Mouse (Mus musculus): ENCODE data around the gene Gm45717. TPM values are rescaled to one million over a fixed set of nuclear protein-coding genes. Genes with fewer than 3 reads are reported as not detected.

Gene Gm45717
- polyA plus RNA-seq, 1 experiment, result not detected

DNA sequence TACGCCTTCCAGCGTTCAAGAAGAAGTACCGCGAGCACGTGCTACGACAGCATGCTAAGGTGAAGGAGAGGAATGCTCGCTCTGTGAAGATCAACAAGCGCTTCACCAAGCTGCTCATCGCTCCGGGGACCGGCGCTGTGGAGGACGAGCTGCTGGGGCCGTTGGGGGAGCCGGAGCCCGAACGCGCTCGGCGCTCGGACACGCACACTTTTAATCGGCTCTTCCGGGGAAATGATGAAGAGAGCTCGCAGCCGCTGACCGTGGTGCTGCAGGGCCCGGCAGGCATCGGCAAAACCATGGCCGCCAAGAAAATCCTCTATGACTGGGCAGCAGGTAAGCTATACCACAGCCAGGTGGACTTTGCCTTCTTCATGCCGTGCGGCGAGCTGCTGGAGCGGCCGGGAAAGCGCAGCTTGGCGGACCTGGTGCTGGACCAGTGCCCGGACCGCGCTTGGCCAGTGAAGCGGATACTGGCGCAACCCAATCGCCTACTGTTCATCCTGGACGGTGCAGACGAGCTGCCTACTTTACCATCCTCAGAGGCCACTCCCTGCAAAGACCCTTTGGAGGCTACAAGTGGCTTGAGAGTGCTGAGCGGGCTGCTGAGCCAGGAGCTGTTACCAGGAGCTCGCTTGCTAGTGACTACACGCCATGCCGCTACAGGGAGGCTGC is 33.2 kb downstream of the Gm45717 start:
- H3K27me3 ChIP-seq (ENCODE audit: control insufficient read depth, insufficient read depth, insufficient read length), result peaks cover 63% of the 10 kb centered on the region
- H3K79me2 ChIP-seq (ENCODE audit: control insufficient read depth, insufficient read depth), result no peaks in the 10 kb centered on the region
- no peak overlapping the region for H3K4me3 ChIP-seq (ENCODE audit: insufficient read depth, poor library complexity, severe bottlenecking)
- no peak for TF ChIP-seq CEBPB (IDR thresholded peaks at IDR 0.05; ENCODE audit: low read depth)
- TF ChIP-seq MAX (IDR thresholded peaks at IDR 0.05), result no peak
- no peak for TF ChIP-seq CTCF (IDR thresholded peaks at IDR 0.05; ENCODE audit: control insufficient read depth, insufficient read depth, insufficient read length)
- TF ChIP-seq MYOG (IDR thresholded peaks at IDR 0.05; ENCODE audit: control insufficient read depth, extremely low read depth, insufficient read length), result no peak
- no peak for TF ChIP-seq FOSL1 (IDR thresholded peaks at IDR 0.05; ENCODE audit: insufficient read depth, low read length, poor library complexity, severe bottlenecking)
- TF ChIP-seq USF1 (IDR thresholded peaks at IDR 0.05; ENCODE audit: low read depth), result no peak
- TF ChIP-seq MYOD1 (IDR thresholded peaks at IDR 0.05; ENCODE audit: control insufficient read depth, insufficient read length, low read depth), result no peak
- H3K79me3 ChIP-seq (ENCODE audit: low read depth), result no peaks in the 10 kb centered on the region
- no peaks in the 10 kb centered on the region for H3K36me3 ChIP-seq (ENCODE audit: control insufficient read depth, insufficient read depth)
- H3ac ChIP-seq (ENCODE audit: control insufficient read depth, insufficient read length, low read depth), result no peak overlapping the region

DNA sequence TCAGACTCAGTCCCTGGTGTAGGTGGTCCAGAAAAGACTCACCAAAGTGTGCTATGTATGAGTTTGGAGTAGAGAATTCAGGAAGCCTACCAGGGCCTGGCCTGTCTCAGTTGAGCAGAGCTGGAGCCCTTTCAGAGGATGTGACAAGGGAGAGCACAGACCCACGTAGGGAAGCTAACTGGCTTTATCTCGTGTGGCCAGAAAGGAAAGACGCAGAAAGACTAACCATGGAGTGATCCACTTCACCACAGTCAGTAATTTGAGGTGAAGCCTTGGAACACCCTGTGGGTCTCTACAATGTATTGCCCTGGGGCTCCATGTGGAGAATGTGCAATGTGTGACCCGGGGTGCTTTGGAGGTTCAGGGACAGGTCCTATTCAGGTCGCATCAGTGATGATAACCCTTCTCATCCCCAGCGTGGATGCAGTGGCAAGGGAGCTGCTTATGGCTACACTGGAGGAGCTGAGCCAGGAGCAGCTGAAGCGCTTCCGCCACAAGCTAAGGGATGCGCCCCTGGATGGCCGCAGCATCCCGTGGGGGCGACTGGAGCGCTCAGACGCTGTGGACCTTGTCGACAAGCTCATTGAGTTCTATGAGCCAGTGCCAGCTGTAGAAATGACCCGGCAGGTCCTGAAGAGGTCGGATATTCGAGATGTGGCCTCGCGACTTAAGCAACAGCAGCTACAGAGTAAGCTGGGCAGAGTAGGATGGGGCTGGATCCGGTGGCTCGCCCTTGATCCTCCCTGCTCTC is 34.3 kb downstream of the Gm45717 start:
- peaks cover 59% of the 10 kb centered on the region for H3K27me3 ChIP-seq (ENCODE audit: control insufficient read depth, insufficient read depth, insufficient read length)

DNA sequence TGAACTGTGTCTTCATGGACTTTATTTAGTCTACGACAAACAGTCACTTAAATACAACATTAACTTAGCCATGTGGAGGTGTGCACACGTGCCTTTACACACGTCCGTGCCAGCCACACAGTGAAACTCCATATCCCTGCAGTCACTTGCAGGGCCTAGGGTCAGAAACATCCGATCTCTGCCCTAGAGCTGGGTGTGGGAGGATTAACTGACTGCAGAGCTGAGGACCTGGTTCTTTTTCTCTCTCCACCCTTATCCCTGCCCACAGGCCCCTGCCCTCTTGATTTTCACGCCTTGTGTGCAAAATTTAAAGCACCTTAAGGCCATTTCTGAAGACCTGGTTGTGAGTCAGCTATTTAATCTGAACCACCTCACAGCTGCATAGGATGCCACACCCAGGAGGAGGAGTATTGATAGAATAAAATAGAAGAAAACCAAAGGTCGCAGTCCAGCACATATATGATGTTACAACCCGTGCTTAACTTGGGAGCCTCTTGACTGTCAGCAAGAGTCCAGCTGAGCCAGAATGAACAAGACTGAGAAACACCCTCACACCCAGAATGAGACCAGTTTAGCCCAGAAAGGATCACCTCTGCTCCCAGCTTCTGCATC is 35.2 kb downstream of the Gm45717 start, which contains the start of gene Nlrp6:
Gene Nlrp6 (plus strand): TSS at position 485 of the 612 bp plus-strand sequence.
- no peaks in the 10 kb centered on the region for H3K79me2 ChIP-seq (ENCODE audit: control insufficient read depth, insufficient read depth)
- H3K27me3 ChIP-seq (ENCODE audit: control insufficient read depth, insufficient read depth, insufficient read length), result peaks cover 62% of the 10 kb centered on the region
- TF ChIP-seq MYOG (IDR thresholded peaks at IDR 0.05; ENCODE audit: control insufficient read depth, extremely low read depth, insufficient read length) (no peak), CTCF (IDR thresholded peaks at IDR 0.05; ENCODE audit: control insufficient read depth, insufficient read depth, insufficient read length) (no peak), MYOD1 (IDR thresholded peaks at IDR 0.05; ENCODE audit: control insufficient read depth, insufficient read length, low read depth) (no peak), FOSL1 (IDR thresholded peaks at IDR 0.05; ENCODE audit: insufficient read depth, low read length, poor library complexity, severe bottlenecking) (no peak), CEBPB (IDR thresholded peaks at IDR 0.05; ENCODE audit: low read depth) (no peak), MAX (IDR thresholded peaks at IDR 0.05) (no peak), USF1 (IDR thresholded peaks at IDR 0.05; ENCODE audit: low read depth) (no peak)
- no peaks in the 10 kb centered on the region for H3K36me3 ChIP-seq (ENCODE audit: control insufficient read depth, insufficient read depth)
- no peak within 1 kb of the TSS for H3ac ChIP-seq (ENCODE audit: control insufficient read depth, insufficient read length, low read depth)
- no peaks in the 10 kb centered on the region for H3K79me3 ChIP-seq (ENCODE audit: low read depth)
- no peak within 1 kb of the TSS for H3K4me3 ChIP-seq (ENCODE audit: insufficient read depth, poor library complexity, severe bottlenecking)

More for the DNA sequence above, 34.3 kb downstream of the Gm45717 start:
- Histone ChIP-seq H3K4me3 (ENCODE audit: insufficient read depth, poor library complexity, severe bottlenecking) (no peak overlapping the region), H3K79me2 (ENCODE audit: control insufficient read depth, insufficient read depth) (no peaks in the 10 kb centered on the region), H3K36me3 (ENCODE audit: control insufficient read depth, insufficient read depth) (no peaks in the 10 kb centered on the region), H3K79me3 (ENCODE audit: low read depth) (no peaks in the 10 kb centered on the region), H3ac (ENCODE audit: control insufficient read depth, insufficient read length, low read depth) (no peak overlapping the region)
- TF ChIP-seq CTCF (IDR thresholded peaks at IDR 0.05; ENCODE audit: control insufficient read depth, insufficient read depth, insufficient read length), result no peak
- no peak for TF ChIP-seq CEBPB (IDR thresholded peaks at IDR 0.05; ENCODE audit: low read depth)
- TF ChIP-seq MYOG (IDR thresholded peaks at IDR 0.05; ENCODE audit: control insufficient read depth, extremely low read depth, insufficient read length), result no peak

DNA sequence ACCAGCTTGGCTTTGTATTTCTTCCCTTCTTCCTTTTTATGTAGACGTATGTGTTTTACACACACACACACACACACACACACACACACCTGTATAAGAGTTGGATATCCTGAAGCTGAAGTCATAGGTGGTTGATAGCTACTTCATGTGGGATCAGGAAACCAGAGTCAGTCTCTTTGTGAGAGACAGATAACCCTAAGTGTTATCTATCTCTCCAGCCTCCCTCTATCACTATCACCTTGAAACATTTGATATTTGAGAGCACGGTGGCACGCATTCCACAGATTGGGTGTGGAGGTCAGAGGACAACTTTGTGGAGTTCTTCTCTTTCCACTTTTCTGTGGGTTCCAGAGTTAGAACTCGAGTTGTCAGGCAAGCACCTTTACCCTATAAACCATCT is 35.8 kb downstream of the Gm45717 start:
- Histone ChIP-seq H3K79me3 (ENCODE audit: low read depth) (no peaks in the 10 kb centered on the region), H3ac (ENCODE audit: control insufficient read depth, insufficient read length, low read depth) (no peak overlapping the region), H3K27me3 (ENCODE audit: control insufficient read depth, insufficient read depth, insufficient read length) (peaks cover 56% of the 10 kb centered on the region), H3K36me3 (ENCODE audit: control insufficient read depth, insufficient read depth) (no peaks in the 10 kb centered on the region), H3K4me3 (ENCODE audit: insufficient read depth, poor library complexity, severe bottlenecking) (no peak overlapping the region), H3K79me2 (ENCODE audit: control insufficient read depth, insufficient read depth) (no peaks in the 10 kb centered on the region)
- TF ChIP-seq CTCF (IDR thresholded peaks at IDR 0.05; ENCODE audit: control insufficient read depth, insufficient read depth, insufficient read length) (no peak), MYOG (IDR thresholded peaks at IDR 0.05; ENCODE audit: control insufficient read depth, extremely low read depth, insufficient read length) (no peak), FOSL1 (IDR thresholded peaks at IDR 0.05; ENCODE audit: insufficient read depth, low read length, poor library complexity, severe bottlenecking) (no peak), USF1 (IDR thresholded peaks at IDR 0.05; ENCODE audit: low read depth) (no peak), MYOD1 (IDR thresholded peaks at IDR 0.05; ENCODE audit: control insufficient read depth, insufficient read length, low read depth) (no peak), CEBPB (IDR thresholded peaks at IDR 0.05; ENCODE audit: low read depth) (no peak), MAX (IDR thresholded peaks at IDR 0.05) (no peak)

DNA sequence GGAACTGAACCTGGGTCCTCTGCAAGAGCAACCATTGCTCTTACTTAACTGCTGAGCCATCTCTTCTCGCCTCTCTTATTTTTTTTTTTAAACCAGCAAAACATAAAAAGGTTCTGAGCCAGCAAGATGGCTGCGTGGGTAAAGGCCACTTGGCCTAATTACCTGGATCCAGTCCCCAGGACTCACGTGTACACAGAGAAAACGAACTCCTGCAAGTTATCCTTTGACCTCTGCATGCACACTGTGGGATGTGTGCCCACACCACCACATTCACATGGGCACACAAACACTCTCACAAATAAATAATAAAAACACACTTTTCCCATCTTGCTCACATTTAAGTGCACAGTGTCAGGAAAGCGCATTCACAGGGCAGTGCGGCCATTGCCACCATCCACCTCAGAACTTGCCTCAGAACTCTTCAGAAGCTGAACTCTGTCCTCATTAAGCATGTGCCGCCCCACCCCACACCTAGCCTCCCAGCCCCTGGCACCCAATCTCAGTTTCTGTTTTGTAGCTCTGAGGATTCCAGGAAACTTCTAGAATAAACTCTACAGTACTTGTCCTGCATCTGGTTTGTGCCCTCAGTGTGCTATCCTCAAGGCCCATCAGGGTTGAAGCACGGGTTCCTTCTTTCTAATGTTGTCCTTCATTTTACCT is 41.6 kb downstream of the Gm45717 start:
- no peak for TF ChIP-seq CEBPB (IDR thresholded peaks at IDR 0.05; ENCODE audit: low read depth)

More for the DNA sequence above, 41.6 kb downstream of the Gm45717 start:
- H3K79me2 ChIP-seq (ENCODE audit: control insufficient read depth, insufficient read depth), result no peaks in the 10 kb centered on the region
- H3K79me3 ChIP-seq (ENCODE audit: low read depth), result no peaks in the 10 kb centered on the region
- H3K27me3 ChIP-seq (ENCODE audit: control insufficient read depth, insufficient read depth, insufficient read length), result peaks cover 10% of the 10 kb centered on the region
- H3ac ChIP-seq (ENCODE audit: control insufficient read depth, insufficient read length, low read depth), result no peak overlapping the region
- H3K4me3 ChIP-seq (ENCODE audit: insufficient read depth, poor library complexity, severe bottlenecking), result no peak overlapping the region
- no peaks in the 10 kb centered on the region for H3K36me3 ChIP-seq (ENCODE audit: control insufficient read depth, insufficient read depth)

All from C2C12 (cell line).